Mouse (Mus musculus): ENCODE measurements around the gene Atf3. TPM values are rescaled to one million over a fixed set of nuclear protein-coding genes. Genes with fewer than 3 reads are reported as not detected.

Atf3 gene
- polyA plus RNA-seq, 1 experiment, result 59.6 TPM

DNA sequence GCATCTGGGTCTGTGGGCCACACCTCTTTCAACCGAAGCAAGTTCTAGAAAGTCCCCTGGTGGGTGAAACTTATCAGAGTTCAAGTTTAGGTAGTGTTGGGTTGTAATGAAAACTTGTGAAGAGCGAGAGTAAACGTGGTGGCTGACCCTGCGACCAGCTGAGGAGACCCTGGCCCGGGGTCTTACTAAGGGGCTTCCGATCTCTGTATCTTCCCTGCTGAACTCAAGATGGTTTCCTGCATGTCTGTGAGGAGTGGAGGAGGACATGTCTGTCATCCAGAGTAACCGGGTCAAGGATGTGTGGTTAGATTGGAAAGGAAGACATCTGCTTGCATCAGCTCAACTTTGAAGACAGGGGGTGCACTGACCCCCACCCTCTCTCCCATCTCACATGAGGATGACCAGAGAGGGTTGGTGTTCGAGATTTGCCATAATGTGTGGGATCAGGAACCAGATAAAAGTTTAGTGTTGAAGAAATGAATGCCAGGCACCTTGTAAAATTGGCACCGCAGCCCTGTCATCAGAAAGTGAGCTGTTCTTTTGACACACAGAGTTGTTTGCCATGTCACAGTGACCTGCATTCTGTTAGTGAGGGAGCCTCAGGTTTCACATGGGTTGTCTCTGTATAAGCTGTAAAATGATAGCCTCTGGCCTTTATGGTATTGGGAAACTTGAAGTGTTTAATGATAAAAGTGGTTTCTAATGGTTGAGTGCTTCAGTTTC, 7.3 kb upstream of the Atf3 start:
- H3K27me3 ChIP-seq (ENCODE audit: control insufficient read depth, insufficient read depth, insufficient read length), result no peaks in the 10 kb centered on the region
- H3ac ChIP-seq (ENCODE audit: control insufficient read depth, insufficient read length), result peak overlapping the region; percentile 56
- peak overlapping the region; percentile 87 for H3K4me2 ChIP-seq (ENCODE audit: low read depth)
- TF ChIP-seq USF1 (IDR thresholded peaks at IDR 0.05; ENCODE audit: low read depth) (no peak), TCF3 (IDR thresholded peaks at IDR 0.05; ENCODE audit: insufficient read length, low read depth) (no peak), REST (IDR thresholded peaks at IDR 0.05; ENCODE audit: insufficient read depth, insufficient read length) (no peak), MAX (IDR thresholded peaks at IDR 0.05; ENCODE audit: low read depth) (no peak), MYOG (IDR thresholded peaks at IDR 0.05; ENCODE audit: control insufficient read depth in 1 of 3, insufficient read depth in 1 of 3, insufficient read length in 2 of 3, low read depth in 2 of 3) (no peak), MYOD1 (IDR thresholded peaks at IDR 0.05; ENCODE audit: control insufficient read depth in 1 of 3, insufficient read length in 2 of 3, low read depth in 2 of 3) (no peak), POLR2AphosphoS2 (IDR thresholded peaks at IDR 0.05; ENCODE audit: insufficient read length, low read depth) (no peak), POLR2A (IDR thresholded peaks at IDR 0.05; ENCODE audit: insufficient read length, low read depth) (no peak), CEBPB (IDR thresholded peaks at IDR 0.05; ENCODE audit: insufficient read depth, poor library complexity, severe bottlenecking) (no peak), SRF (IDR thresholded peaks at IDR 0.05; ENCODE audit: control insufficient read depth, insufficient read length, low read depth) (no peak)
- H3K36me3 ChIP-seq (ENCODE audit: control insufficient read depth, insufficient read depth), result no peaks in the 10 kb centered on the region
- H3K79me2 ChIP-seq (ENCODE audit: control insufficient read depth, insufficient read depth), result peaks cover 12% of the 10 kb centered on the region
- peak overlapping the region; percentile 89 for H3K4me3 ChIP-seq

GRCm38 (mm10) chr1:191224302-191224980, 6.6 kb upstream of the Atf3 start:
- Histone ChIP-seq H3K36me3 (ENCODE audit: control insufficient read depth, insufficient read depth) (no peaks in the 10 kb centered on the region), H3K4me3 (peak overlapping the region; percentile 89), H3K4me2 (ENCODE audit: low read depth) (peak overlapping the region; percentile 87), H3K79me2 (ENCODE audit: control insufficient read depth, insufficient read depth) (peaks cover 12% of the 10 kb centered on the region), H3ac (ENCODE audit: control insufficient read depth, insufficient read length) (peak overlapping the region; percentile 56), H3K27me3 (ENCODE audit: control insufficient read depth, insufficient read depth, insufficient read length) (no peaks in the 10 kb centered on the region)
- TF ChIP-seq MYOG (IDR thresholded peaks at IDR 0.05; ENCODE audit: control insufficient read depth in 1 of 3, insufficient read depth in 1 of 3, insufficient read length in 2 of 3, low read depth in 2 of 3) (peak in 1 of 3 experiments; percentile 51), REST (IDR thresholded peaks at IDR 0.05; ENCODE audit: insufficient read depth, insufficient read length) (no peak), MYOD1 (IDR thresholded peaks at IDR 0.05; ENCODE audit: control insufficient read depth in 1 of 3, insufficient read length in 2 of 3, low read depth in 2 of 3) (peak in 1 of 3 experiments; percentile 18), POLR2A (IDR thresholded peaks at IDR 0.05; ENCODE audit: insufficient read length, low read depth) (peak; percentile 78), TCF3 (IDR thresholded peaks at IDR 0.05; ENCODE audit: insufficient read length, low read depth) (no peak), POLR2AphosphoS2 (IDR thresholded peaks at IDR 0.05; ENCODE audit: insufficient read length, low read depth) (peak; percentile 69), USF1 (IDR thresholded peaks at IDR 0.05; ENCODE audit: low read depth) (peak; percentile 66)

DNA sequence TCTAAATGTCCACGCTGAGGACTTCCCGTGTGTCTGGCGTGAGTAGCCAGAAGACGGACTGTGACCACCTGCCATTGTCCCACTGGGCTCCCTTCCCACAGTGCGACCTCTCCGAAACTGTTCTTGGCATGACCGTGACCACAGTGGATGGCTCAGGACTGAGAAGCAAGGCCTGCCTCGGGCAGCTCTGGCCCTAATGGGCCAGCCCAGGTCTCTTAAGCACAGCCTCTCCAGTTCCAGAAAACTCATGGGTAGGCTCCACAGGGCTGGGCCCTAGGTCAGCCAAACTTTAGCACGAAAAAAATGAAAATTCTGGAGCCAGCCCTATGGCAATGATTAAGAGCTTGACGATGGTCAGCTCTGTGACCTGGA, 6.1 kb upstream of the Atf3 start:
- Histone ChIP-seq H3K79me2 (ENCODE audit: control insufficient read depth, insufficient read depth) (peaks cover 12% of the 10 kb centered on the region), H3K36me3 (ENCODE audit: control insufficient read depth, insufficient read depth) (no peaks in the 10 kb centered on the region), H3K4me3 (peak overlapping the region; percentile 89), H3K27me3 (ENCODE audit: control insufficient read depth, insufficient read depth, insufficient read length) (no peaks in the 10 kb centered on the region), H3K4me2 (ENCODE audit: low read depth) (peak overlapping the region; percentile 87), H3ac (ENCODE audit: control insufficient read depth, insufficient read length) (peak overlapping the region; percentile 56)
- TF ChIP-seq SRF (IDR thresholded peaks at IDR 0.05; ENCODE audit: control insufficient read depth, insufficient read length, low read depth) (no peak), POLR2AphosphoS2 (IDR thresholded peaks at IDR 0.05; ENCODE audit: insufficient read length, low read depth) (no peak), CEBPB (IDR thresholded peaks at IDR 0.05; ENCODE audit: insufficient read depth, poor library complexity, severe bottlenecking) (no peak), MYOD1 (IDR thresholded peaks at IDR 0.05; ENCODE audit: control insufficient read depth in 1 of 3, insufficient read length in 2 of 3, low read depth in 2 of 3) (no peak), TCF12 (IDR thresholded peaks at IDR 0.05; ENCODE audit: insufficient read depth, poor library complexity, severe bottlenecking) (no peak), MYOG (IDR thresholded peaks at IDR 0.05; ENCODE audit: control insufficient read depth in 1 of 3, insufficient read depth in 1 of 3, insufficient read length in 2 of 3, low read depth in 2 of 3) (no peak), USF1 (IDR thresholded peaks at IDR 0.05; ENCODE audit: low read depth) (no peak), REST (IDR thresholded peaks at IDR 0.05; ENCODE audit: insufficient read depth, insufficient read length) (no peak), MAX (IDR thresholded peaks at IDR 0.05; ENCODE audit: low read depth) (no peak)

GRCm38 (mm10) chr1:191222031-191222430, 4.2 kb upstream of the Atf3 start:
- no peaks in the 10 kb centered on the region for H3K27me3 ChIP-seq (ENCODE audit: control insufficient read depth, insufficient read depth, insufficient read length)
- peaks cover 12% of the 10 kb centered on the region for H3K79me2 ChIP-seq (ENCODE audit: control insufficient read depth, insufficient read depth)
- H3K36me3 ChIP-seq (ENCODE audit: control insufficient read depth, insufficient read depth), result no peaks in the 10 kb centered on the region
- H3ac ChIP-seq (ENCODE audit: control insufficient read depth, insufficient read length), result no peak overlapping the region
- TF ChIP-seq POLR2A (IDR thresholded peaks at IDR 0.05; ENCODE audit: insufficient read length, low read depth) (no peak), MYOG (IDR thresholded peaks at IDR 0.05; ENCODE audit: control insufficient read depth in 1 of 3, insufficient read depth in 1 of 3, insufficient read length in 2 of 3, low read depth in 2 of 3) (no peak)
- H3K4me3 ChIP-seq, result no peak overlapping the region
- H3K4me2 ChIP-seq (ENCODE audit: low read depth), result peak overlapping the region; percentile 32

GRCm38 (mm10) chr1:191220588-191220987, 2.7 kb upstream of the Atf3 start:
- Histone ChIP-seq H3K79me2 (ENCODE audit: control insufficient read depth, insufficient read depth) (peaks cover 9% of the 10 kb centered on the region), H3K4me3 (no peak overlapping the region), H3K36me3 (ENCODE audit: control insufficient read depth, insufficient read depth) (no peaks in the 10 kb centered on the region), H3ac (ENCODE audit: control insufficient read depth, insufficient read length) (no peak overlapping the region), H3K27me3 (ENCODE audit: control insufficient read depth, insufficient read depth, insufficient read length) (no peaks in the 10 kb centered on the region), H3K4me2 (ENCODE audit: low read depth) (no peak overlapping the region)
- no peak for TF ChIP-seq USF1 (IDR thresholded peaks at IDR 0.05; ENCODE audit: low read depth)
- TF ChIP-seq MYOG (IDR thresholded peaks at IDR 0.05; ENCODE audit: control insufficient read depth in 1 of 3, insufficient read depth in 1 of 3, insufficient read length in 2 of 3, low read depth in 2 of 3), result no peak
- TF ChIP-seq E2F4 (IDR thresholded peaks at IDR 0.05; ENCODE audit: insufficient read depth), result no peak
- TF ChIP-seq MYOD1 (IDR thresholded peaks at IDR 0.05; ENCODE audit: control insufficient read depth in 1 of 3, insufficient read length in 2 of 3, low read depth in 2 of 3), result no peak
- no peak for TF ChIP-seq POLR2AphosphoS2 (IDR thresholded peaks at IDR 0.05; ENCODE audit: insufficient read length, low read depth)
- no peak for TF ChIP-seq SRF (IDR thresholded peaks at IDR 0.05; ENCODE audit: control insufficient read depth, insufficient read length, low read depth)
- no peak for TF ChIP-seq CEBPB (IDR thresholded peaks at IDR 0.05; ENCODE audit: insufficient read depth, poor library complexity, severe bottlenecking)
- TF ChIP-seq TCF12 (IDR thresholded peaks at IDR 0.05; ENCODE audit: insufficient read depth, poor library complexity, severe bottlenecking), result no peak
- TF ChIP-seq MAX (IDR thresholded peaks at IDR 0.05; ENCODE audit: low read depth), result no peak
- no peak for TF ChIP-seq POLR2A (IDR thresholded peaks at IDR 0.05; ENCODE audit: insufficient read length, low read depth)
- TF ChIP-seq REST (IDR thresholded peaks at IDR 0.05; ENCODE audit: insufficient read depth, insufficient read length), result no peak
- no peak for TF ChIP-seq TCF3 (IDR thresholded peaks at IDR 0.05; ENCODE audit: insufficient read length, low read depth)
